Mouse (Mus musculus) WW6 (cell line): Measurements from ENCODE around the gene Stk10.

Source experiments
- DNase-seq: peaks from one replicate; pipeline ENCODE4 v3.0.0-alpha.2; 2013; ENCODE audit warnings: low read depth, low spot score

The Stk10 gene

GRCm38 (mm10) chr11:32568060-32568459, 35.0 kb downstream of the Stk10 start:
- DNase-seq: no peak

- DNase-seq: no peak
These were observed 35.7 kb downstream of the Stk10 start for GRCm38 (mm10) chr11:32568637-32569293.

DNA sequence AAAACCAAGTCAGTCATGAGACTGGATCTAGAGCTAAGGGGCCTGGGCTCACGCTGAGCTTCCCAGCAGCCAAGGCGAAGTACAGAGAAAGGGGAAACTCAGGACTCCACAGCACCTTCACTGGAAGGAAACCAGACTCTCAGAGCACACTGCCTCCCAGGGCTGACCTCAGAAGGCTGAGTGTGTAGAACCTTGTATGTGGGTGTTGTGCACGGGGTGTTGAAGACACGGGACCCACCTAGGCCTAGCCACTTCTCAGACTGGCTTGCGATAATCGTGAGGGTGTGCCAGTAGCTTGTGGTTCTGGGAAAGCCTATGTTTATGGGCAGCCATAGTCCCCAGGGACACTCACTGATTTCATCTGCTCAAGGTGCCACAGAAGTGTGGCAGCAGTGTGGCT, 38.0 kb downstream of the Stk10 start:
- DNase-seq: no peak

GRCm38 (mm10) chr11:32573669-32574068, 40.6 kb downstream of the Stk10 start:
- DNase-seq: no peak

- DNase-seq: no peak
These were observed 43.1 kb downstream of the Stk10 start for GRCm38 (mm10) chr11:32575964-32576759.

GRCm38 (mm10) chr11:32576760-32577050, 43.6 kb downstream of the Stk10 start:
- DNase-seq: no peak

GRCm38 (mm10) chr11:32580305-32580947, 47.3 kb downstream of the Stk10 start:
- peak; percentile 76 for DNase-seq

DNA sequence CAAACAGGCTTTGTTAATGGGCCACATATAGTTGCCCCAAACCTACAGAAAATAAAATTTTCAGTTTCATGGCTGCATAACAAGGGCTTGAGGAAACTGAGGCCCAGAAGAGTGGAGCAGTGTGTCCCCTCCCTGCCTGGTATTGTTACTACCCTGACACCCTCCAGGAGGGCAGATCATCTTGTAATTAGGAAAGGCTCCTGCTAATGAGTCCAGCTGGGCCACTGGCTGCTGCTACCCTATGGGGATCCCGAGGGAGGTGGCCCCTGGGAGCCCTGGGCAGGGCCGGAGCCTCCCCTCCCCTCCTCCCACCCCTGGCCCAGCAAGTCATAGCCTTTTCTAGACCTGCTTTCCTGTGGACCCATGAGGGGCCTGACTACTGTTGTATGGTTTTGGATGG, 47.9 kb downstream of the Stk10 start:
- DNase-seq: no peak

- no peak for DNase-seq
These were observed 49.7 kb downstream of the Stk10 start for GRCm38 (mm10) chr11:32582813-32583212.

DNA sequence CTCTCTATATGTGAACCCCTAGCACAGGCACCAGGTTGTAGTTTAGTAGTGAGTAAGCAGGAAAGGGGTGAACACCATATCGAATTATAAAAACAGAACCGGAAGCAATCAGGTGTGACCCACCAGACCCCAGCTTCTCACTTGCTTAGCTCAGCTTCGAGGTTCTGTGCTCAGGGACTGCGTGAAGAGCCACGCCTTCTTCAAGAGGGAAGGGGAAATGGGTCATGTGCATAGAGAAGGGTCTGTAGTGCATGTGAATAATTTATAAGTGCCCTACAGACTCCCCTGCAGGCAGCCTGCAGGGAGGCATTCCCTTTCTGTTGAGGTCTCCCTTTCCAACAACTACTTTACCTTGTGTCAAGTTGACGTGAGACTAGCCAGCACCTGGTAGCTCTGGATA, 52.9 kb downstream of the Stk10 start:
- DNase-seq: no peak

DNA sequence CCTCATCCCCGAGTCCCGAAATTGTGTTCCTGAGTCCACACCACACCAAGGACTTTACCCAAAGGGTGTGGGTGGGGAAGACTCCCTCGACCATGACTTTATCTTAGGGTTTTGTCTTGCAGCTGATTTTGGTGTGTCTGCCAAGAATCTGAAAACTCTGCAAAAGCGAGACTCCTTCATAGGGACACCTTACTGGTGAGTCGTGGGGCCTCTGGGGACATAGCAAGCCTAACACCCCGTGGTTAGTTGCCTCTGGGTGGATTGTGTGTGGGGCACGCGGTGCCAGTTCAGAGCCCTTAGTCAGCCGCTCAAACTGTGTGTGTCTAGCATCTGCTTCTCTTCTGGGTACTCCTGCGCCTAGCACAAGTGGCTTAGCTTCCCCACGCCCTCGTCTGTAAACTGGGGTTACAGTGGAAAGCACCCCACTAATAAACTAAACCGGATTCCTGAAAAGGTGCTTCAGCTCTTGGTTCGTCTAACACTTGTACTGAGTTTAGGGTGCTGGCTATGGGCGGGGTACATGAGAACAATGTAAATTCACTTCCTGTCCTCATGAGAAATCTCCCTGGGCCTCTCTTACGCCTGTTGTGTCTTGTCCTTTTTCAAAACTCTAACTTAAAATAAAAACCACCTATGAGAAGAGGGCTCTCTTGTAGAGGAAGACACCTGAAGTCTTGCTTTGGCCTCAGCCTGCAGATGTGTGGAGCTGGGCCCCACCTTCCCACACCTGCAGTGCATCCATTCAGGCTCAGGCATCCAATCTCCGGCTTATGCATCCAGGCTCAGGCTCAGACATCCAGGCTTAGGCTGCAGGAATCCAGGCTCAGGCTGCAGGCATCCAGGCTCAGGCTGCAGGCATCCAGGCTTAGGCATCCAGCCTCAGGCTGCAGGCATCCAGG, 54.3 kb downstream of the Stk10 start:
- no peak for DNase-seq

DNA sequence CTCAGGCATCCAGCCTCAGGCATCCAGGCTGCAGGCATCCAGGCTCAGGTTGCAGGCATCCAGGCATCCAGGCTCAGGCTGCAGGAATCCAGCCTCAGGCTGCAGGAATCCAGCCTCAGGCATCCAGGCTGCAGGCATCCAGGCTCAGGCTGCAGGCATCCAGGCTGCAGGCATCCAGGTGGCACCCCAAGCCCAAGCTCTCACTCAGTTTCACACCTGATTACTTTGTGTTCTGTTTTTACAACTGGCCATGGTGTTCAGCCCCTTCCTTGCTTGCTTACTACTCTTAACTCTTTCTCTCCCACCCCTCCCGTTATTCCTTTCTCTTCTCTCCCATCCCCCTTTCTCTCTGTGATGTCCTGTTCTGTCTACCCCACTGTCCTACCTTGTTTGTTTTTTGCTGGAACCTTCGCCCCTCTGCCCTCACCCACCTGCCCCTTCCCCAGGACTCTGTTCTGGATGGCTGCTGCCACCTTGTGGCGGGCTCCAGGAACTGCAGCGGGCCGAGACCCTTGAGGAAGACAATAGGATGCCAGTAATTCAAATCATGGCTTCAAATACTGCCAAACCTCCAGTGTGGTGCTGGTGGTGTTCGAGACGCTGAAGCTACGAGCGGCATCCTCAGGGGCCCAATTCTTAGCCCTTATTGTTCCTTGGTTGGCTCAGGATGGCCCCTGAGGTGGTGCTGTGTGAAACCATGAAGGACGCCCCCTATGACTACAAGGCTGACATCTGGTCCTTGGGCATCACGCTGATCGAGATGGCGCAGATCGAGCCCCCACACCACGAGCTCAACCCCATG, 55.2 kb downstream of the Stk10 start:
- DNase-seq: peak; percentile 50

DNA sequence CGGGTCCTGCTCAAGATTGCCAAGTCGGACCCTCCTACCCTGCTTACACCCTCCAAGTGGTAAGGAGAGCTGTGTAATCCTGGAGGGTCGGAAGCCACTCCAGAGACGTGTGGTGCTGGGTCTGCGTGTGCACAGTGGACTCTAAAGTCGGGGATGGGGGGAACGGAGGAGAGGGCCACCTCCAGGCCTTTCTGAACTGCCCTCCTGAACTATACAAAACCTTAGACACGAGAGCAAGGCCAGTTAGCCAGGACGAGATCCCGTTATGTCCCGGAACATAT, 55.7 kb downstream of the Stk10 start:
- DNase-seq: no peak

DNA sequence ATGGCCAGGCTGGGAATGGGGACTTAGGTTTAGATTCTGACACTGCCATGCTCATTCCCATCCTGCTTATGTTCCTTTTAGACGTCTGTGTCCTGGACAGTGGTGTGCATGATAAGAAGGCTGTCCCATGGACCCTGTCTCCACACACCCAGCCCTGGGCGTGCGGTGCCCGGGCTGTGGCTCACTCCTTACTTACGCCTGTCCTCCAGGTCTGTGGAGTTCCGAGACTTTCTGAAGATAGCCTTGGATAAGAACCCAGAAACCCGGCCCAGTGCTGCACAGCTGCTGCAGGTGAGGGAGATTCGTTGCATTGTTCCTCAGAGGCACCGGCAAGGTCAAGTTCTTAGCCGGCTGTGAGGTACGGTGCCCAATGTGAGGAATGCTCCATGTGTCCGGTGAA, 56.1 kb downstream of the Stk10 start:
- no peak for DNase-seq

GRCm38 (mm10) chr11:32589791-32590190, 56.7 kb downstream of the Stk10 start:
- no peak for DNase-seq

DNA sequence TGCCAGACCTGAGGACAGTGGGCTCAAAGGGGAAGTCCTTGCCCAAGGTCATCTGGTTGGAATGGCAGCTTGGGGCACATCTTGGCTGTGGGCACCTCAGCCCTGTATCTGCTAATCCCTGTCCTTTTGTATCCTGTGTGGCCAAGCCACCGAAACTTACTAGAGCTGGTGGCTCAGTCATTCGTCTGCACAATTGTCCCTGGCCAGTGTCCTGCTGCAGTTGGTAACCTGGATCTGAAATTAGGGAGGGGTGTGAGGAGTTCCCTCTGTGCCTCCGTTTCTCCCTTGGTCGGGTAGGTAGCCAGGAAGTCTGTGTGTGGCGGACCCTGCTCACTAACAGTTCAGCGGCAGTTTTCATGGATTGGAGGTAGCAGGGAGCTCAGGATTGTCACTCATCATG, 57.1 kb downstream of the Stk10 start:
- no peak for DNase-seq

- DNase-seq: no peak
These were observed 59.1 kb downstream of the Stk10 start for GRCm38 (mm10) chr11:32591921-32592850.

- no peak for DNase-seq
These were observed 60.0 kb downstream of the Stk10 start for GRCm38 (mm10) chr11:32593081-32593480.

GRCm38 (mm10) chr11:32594122-32594521, 61.0 kb downstream of the Stk10 start:
- DNase-seq: no peak

DNA sequence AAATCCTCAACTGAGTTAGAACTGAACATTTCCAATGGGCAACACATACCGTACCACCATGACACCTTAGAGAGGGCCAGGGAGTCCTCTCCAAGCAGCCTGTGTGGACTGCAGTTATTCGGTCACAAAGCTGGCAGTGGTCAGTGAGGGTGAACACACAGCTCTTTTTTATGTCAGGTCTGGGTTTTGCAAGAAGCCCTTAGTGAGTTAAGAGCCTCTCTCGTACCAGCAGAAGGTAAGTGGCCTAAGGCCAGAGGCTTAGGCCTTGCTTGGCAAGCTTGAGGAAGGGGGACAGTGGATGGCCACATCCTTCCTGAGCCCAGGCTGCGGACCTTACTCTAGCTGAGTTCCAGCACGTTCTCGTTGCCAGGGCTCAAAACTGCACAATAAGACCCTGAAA, 67.3 kb downstream of the Stk10 start:
- no peak for DNase-seq
